Mouse (Mus musculus) cerebellum, adult 2 months (tissue): Measurements from ENCODE around the gene Asz1.

Source experiments
- CTCF ChIP-seq: fragments of 200-500 bp; IDR thresholded peaks from 2 replicates; pipeline ENCODE4 v1.5.1; 2011; ENCODE audit warnings: low read depth, mild to moderate bottlenecking, control low read depth, low read length, moderate library complexity, borderline replicate concordance; ENCODE audit not compliant: insufficient read depth
- POLR2A ChIP-seq: fragments of 200-500 bp; IDR thresholded peaks from 2 replicates; pipeline ENCODE4 v1.6.1; 2011; ENCODE audit warnings: low read length, control low read depth, borderline replicate concordance; ENCODE audit not compliant: insufficient read depth

- TF ChIP-seq POLR2A (no peak), CTCF (no peak)
Observed at GRCm38 (mm10) chr6:18153031-18153430, 44.2 kb upstream of the Asz1 start.
